Mouse (Mus musculus): ENCODE data around the gene Map6. TPM values are rescaled to one million over a fixed set of nuclear protein-coding genes. Genes with fewer than 3 reads are reported as not detected.

Map6 gene
- total and polyA plus RNA-seq, 3 experiments, result 3.3 to 4.3 (median 3.5) TPM

GRCm38 (mm10) chr7:99382088-99383000 is 115.1 kb downstream of the Map6 start:
- WGBS, result 6% methylated on average over 30 of the region's 30 CpGs
- TF ChIP-seq POLR2A (IDR thresholded peaks at IDR 0.05; ENCODE audit: insufficient read depth, low read depth, low read length) (no peak), CTCF (IDR thresholded peaks at IDR 0.05) (no peak), EP300 (IDR thresholded peaks at IDR 0.05; ENCODE audit: insufficient read depth, low read depth, low read length) (no peak)
- H3K36me3 ChIP-seq (ENCODE audit: control insufficient read depth, insufficient read depth, low read length), result no peaks in the 10 kb centered on the region
- peak overlapping the region; percentile 92 for H3K4me3 ChIP-seq
- peak in 1 of 2 experiments; percentile 45 for DNase-seq
- peak overlapping the region; percentile 92 for H3K27ac ChIP-seq
- peaks cover 25% of the 10 kb centered on the region for H3K4me1 ChIP-seq (ENCODE audit: control insufficient read depth, insufficient read depth, low read length)
- H3K9ac ChIP-seq (ENCODE audit: low read depth, low read length), result peak overlapping the region; percentile 90
- no peaks in the 10 kb centered on the region for H3K27me3 ChIP-seq (ENCODE audit: control insufficient read depth, insufficient read depth, low read length)
- H3K79me2 ChIP-seq (replicated peaks; ENCODE audit: control insufficient read depth, insufficient read depth, low read length), result no peaks in the 10 kb centered on the region
- intact Hi-C loops (cut with DNase I), result no loop called here

- Histone ChIP-seq H3K9ac (ENCODE audit: low read depth, low read length) (peak overlapping the region; percentile 10), H3K4me1 (ENCODE audit: control insufficient read depth, insufficient read depth, low read length) (peaks cover 25% of the 10 kb centered on the region), H3K36me3 (ENCODE audit: control insufficient read depth, insufficient read depth, low read length) (no peaks in the 10 kb centered on the region), H3K27ac (peak overlapping the region; percentile 92), H3K79me2 (replicated peaks; ENCODE audit: control insufficient read depth, insufficient read depth, low read length) (no peaks in the 10 kb centered on the region), H3K27me3 (ENCODE audit: control insufficient read depth, insufficient read depth, low read length) (no peaks in the 10 kb centered on the region), H3K4me3 (peak overlapping the region; percentile 92)
- intact Hi-C loops (cut with DNase I), result no loop called here
- no peak for DNase-seq
- no peak for TF ChIP-seq CTCF (IDR thresholded peaks at IDR 0.05)
- no peak for TF ChIP-seq POLR2A (IDR thresholded peaks at IDR 0.05; ENCODE audit: insufficient read depth, low read depth, low read length)
- TF ChIP-seq EP300 (IDR thresholded peaks at IDR 0.05; ENCODE audit: insufficient read depth, low read depth, low read length), result no peak
- WGBS, result 35% methylated on average over 5 of the region's 5 CpGs
Measured at GRCm38 (mm10) chr7:99383246-99383645, 116.0 kb downstream of the Map6 start.

- DNase-seq, result peak; percentile 46 to 49
- intact Hi-C loops (cut with DNase I), result loop anchor here (1.0 kb wide), 1 partner anchor 29 kb away; no protein-coding TSS in a partner anchor
- WGBS, result 25% methylated on average over 4 of the region's 4 CpGs
Measured at GRCm38 (mm10) chr7:99384101-99384611, 116.9 kb downstream of the Map6 start.

GRCm38 (mm10) chr7:99386030-99386429 is 118.8 kb downstream of the Map6 start:
- 46% methylated on average over 5 of the region's 5 CpGs for WGBS
- intact Hi-C loops (cut with DNase I), result no loop called here
- Histone ChIP-seq H3K27me3 (ENCODE audit: control insufficient read depth, insufficient read depth, low read length) (no peaks in the 10 kb centered on the region), H3K4me1 (ENCODE audit: control insufficient read depth, insufficient read depth, low read length) (peaks cover 22% of the 10 kb centered on the region), H3K27ac (peak overlapping the region; percentile 31), H3K79me2 (replicated peaks; ENCODE audit: control insufficient read depth, insufficient read depth, low read length) (no peaks in the 10 kb centered on the region), H3K4me3 (no peak overlapping the region), H3K36me3 (ENCODE audit: control insufficient read depth, insufficient read depth, low read length) (no peaks in the 10 kb centered on the region), H3K9ac (ENCODE audit: low read depth, low read length) (no peak overlapping the region)
- TF ChIP-seq POLR2A (IDR thresholded peaks at IDR 0.05; ENCODE audit: insufficient read depth, low read depth, low read length) (no peak), EP300 (IDR thresholded peaks at IDR 0.05; ENCODE audit: insufficient read depth, low read depth, low read length) (no peak), CTCF (IDR thresholded peaks at IDR 0.05) (no peak)
- DNase-seq, result peak; percentile 52 to 69

More at GRCm38 (mm10) chr7:99384101-99384611, 116.9 kb downstream of the Map6 start:
- no peaks in the 10 kb centered on the region for H3K36me3 ChIP-seq (ENCODE audit: control insufficient read depth, insufficient read depth, low read length)
- peak overlapping the region; percentile 92 for H3K27ac ChIP-seq
- H3K9ac ChIP-seq (ENCODE audit: low read depth, low read length), result peak overlapping the region; percentile 10; the same call in 1 of the 2 replicates
- peak; percentile 33 for TF ChIP-seq CTCF (IDR thresholded peaks at IDR 0.05)
- 0 out of 2 replicates have a peak, but pooled peaks have one; percentile 40 for TF ChIP-seq EP300 (IDR thresholded peaks at IDR 0.05; ENCODE audit: insufficient read depth, low read depth, low read length)
- 0 out of 2 replicates have a peak, but pooled peaks have one; percentile 28 for TF ChIP-seq POLR2A (IDR thresholded peaks at IDR 0.05; ENCODE audit: insufficient read depth, low read depth, low read length)
- H3K27me3 ChIP-seq (ENCODE audit: control insufficient read depth, insufficient read depth, low read length), result no peaks in the 10 kb centered on the region
- no peaks in the 10 kb centered on the region for H3K79me2 ChIP-seq (replicated peaks; ENCODE audit: control insufficient read depth, insufficient read depth, low read length)
- H3K4me1 ChIP-seq (ENCODE audit: control insufficient read depth, insufficient read depth, low read length), result peaks cover 25% of the 10 kb centered on the region
- peak overlapping the region; percentile 92 for H3K4me3 ChIP-seq

Other genes with a start within 250 kb of the Map6 start
- 10 to 100 TPM; 21.0 to 22.1 TPM for gene Uvrag, start 126.3 kb upstream of the Map6 start, total RNA-seq (2021)
- gene Uvrag, start 126.3 kb upstream of the Map6 start, polyA plus RNA-seq (2012; rRNA removed), result 5.9 and 9.1 TPM in 2 replicates
- gene Dgat2, start 84.7 kb upstream of the Map6 start, total RNA-seq (2021), result 100 to 1,000 TPM; 309 to 376 TPM
- gene Dgat2, start 84.7 kb upstream of the Map6 start, polyA plus RNA-seq (2012; rRNA removed), result 347 and 390 TPM in 2 replicates
- not detected for gene Mogat2, start 28.8 kb upstream of the Map6 start, total RNA-seq (2021)
- gene Mogat2, start 28.8 kb upstream of the Map6 start, polyA plus RNA-seq (2012; rRNA removed), result 0.47 TPM in 1 of 2 replicates, not detected in the other
- 100 to 1,000 TPM; 214 to 275 TPM for gene Serpinh1, start 85.8 kb downstream of the Map6 start, total RNA-seq (2021)
- 193 and 266 TPM in 2 replicates for gene Serpinh1, start 85.8 kb downstream of the Map6 start, polyA plus RNA-seq (2012; rRNA removed)
- 10 to 100 TPM; 21.5 to 26.3 TPM for gene Gdpd5, start 114.0 kb downstream of the Map6 start, total RNA-seq (2021)
- gene Gdpd5, start 114.0 kb downstream of the Map6 start, polyA plus RNA-seq (2012; rRNA removed), result 30.7 and 32.2 TPM in 2 replicates
- under 1 TPM in 1 of 2 experiments, not detected in 1; 0.13 TPM for gene Klhl35, start 198.6 kb downstream of the Map6 start, total RNA-seq (2021)
- gene Klhl35, start 198.6 kb downstream of the Map6 start, polyA plus RNA-seq (2012; rRNA removed), result 0.12 and 0.43 TPM in 2 replicates
- gene Rps3, start 216.3 kb downstream of the Map6 start, total RNA-seq (2021), result 100 to 1,000 TPM; 316 to 361 TPM
- 196 and 320 TPM in 2 replicates for gene Rps3, start 216.3 kb downstream of the Map6 start, polyA plus RNA-seq (2012; rRNA removed)